Comparison of ENCODE assay signal across 16 mouse cellular contexts in genomic region chr17:5091934-5092333, GRCm38 (mm10).
DNase-seq lines count a peak whose midpoint lies in the region; ATAC-seq and TF ChIP-seq lines count a peak whose summit lies in the region.
"Had no signal": no experiment of that assay in that cellular context is flagged by ENCODE, and none has a peak within 500 bp of the region (broad histone marks: within the 10 kb centered on the region; RNA-seq: fewer than 3 reads in every experiment).

No protein-coding gene starts in this region.

- no peaks in the 10 kb centered on the region for H3K27me3 ChIP-seq in hindbrain, embryonic 12.5 days
- H3K27me3 ChIP-seq in hindbrain, embryonic 13.5 days = no peaks in the 10 kb centered on the region
- H3K27me3 ChIP-seq in thymus, adult 2 months (ENCODE audit: control insufficient read depth, insufficient read depth, low read length) = no peaks in the 10 kb centered on the region
- no peaks in the 10 kb centered on the region for H3K27me3 ChIP-seq in limb, embryonic 14.5 days (ENCODE audit: control insufficient read depth, insufficient read depth, low read length)
- no peaks in the 10 kb centered on the region for H3K27me3 ChIP-seq in stomach, postnatal 0 days (ENCODE audit: control insufficient read depth, insufficient read depth, low read length)
- H3K27me3 ChIP-seq: embryonic facial prominence, embryonic 13.5 days; lung, embryonic 15.5 days; midbrain, embryonic 12.5 days had no signal

- peaks cover 42% of the 10 kb centered on the region for H3K4me1 ChIP-seq in hindbrain, embryonic 12.5 days
- peaks cover 46% of the 10 kb centered on the region for H3K4me1 ChIP-seq in hindbrain, embryonic 13.5 days (replicated peaks)
- H3K4me1 ChIP-seq in thymus, adult 2 months (replicated peaks; ENCODE audit: control insufficient read depth, insufficient read depth, low read length) = peaks cover 56% of the 10 kb centered on the region
- peaks cover 25% of the 10 kb centered on the region for H3K4me1 ChIP-seq in limb, embryonic 14.5 days (ENCODE audit: control insufficient read depth, insufficient read depth, low read length)
- peaks cover 8% of the 10 kb centered on the region for H3K4me1 ChIP-seq in stomach, postnatal 0 days (replicated peaks; ENCODE audit: control insufficient read depth, insufficient read depth)

- no peak for ATAC-seq in hindbrain, embryonic 12.5 days (ENCODE audit: low FRiP score)
- no peak for ATAC-seq in hindbrain, embryonic 13.5 days (ENCODE audit: low FRiP score)
- peak; percentile 58; the same call in 1 of the 2 replicates for ATAC-seq in limb, embryonic 14.5 days (ENCODE audit: low FRiP score, low read depth)
- ATAC-seq in stomach, postnatal 0 days (ENCODE audit: low FRiP score, low TSS enrichment) = 0 out of 2 replicates have a peak, but pooled peaks have one; percentile 11
- ATAC-seq: forebrain, embryonic 14.5 days had no signal

- no peak overlapping the region for H3K4me3 ChIP-seq in hindbrain, embryonic 12.5 days
- no peak overlapping the region for H3K4me3 ChIP-seq in hindbrain, embryonic 13.5 days
- H3K4me3 ChIP-seq in thymus, adult 2 months (ENCODE audit: control insufficient read depth, insufficient read depth, low read length) = no peak overlapping the region
- H3K4me3 ChIP-seq in limb, embryonic 14.5 days (replicated peaks; ENCODE audit: low read length) = no peak overlapping the region
- H3K4me3 ChIP-seq in stomach, postnatal 0 days (ENCODE audit: low read depth, low read length) = no peak overlapping the region
- H3K4me3 ChIP-seq: embryonic facial prominence, embryonic 13.5 days; lung, embryonic 15.5 days; midbrain, embryonic 12.5 days had no signal

- no peak overlapping the region for H3K4me2 ChIP-seq in hindbrain, embryonic 12.5 days (replicated peaks)
- no peak overlapping the region for H3K4me2 ChIP-seq in hindbrain, embryonic 13.5 days
- H3K4me2 ChIP-seq in limb, embryonic 14.5 days (replicated peaks; ENCODE audit: low read depth, low read length, severe bottlenecking) = no peak overlapping the region
- H3K4me2 ChIP-seq in stomach, postnatal 0 days (replicated peaks; ENCODE audit: low read depth) = no peak overlapping the region
- H3K4me2 ChIP-seq: embryonic facial prominence, embryonic 13.5 days; lung, embryonic 15.5 days; midbrain, embryonic 12.5 days had no signal

- TF ChIP-seq EP300 in stomach, postnatal 0 days (optimal IDR thresholded peaks at IDR 0.05) = no peak

- 0 out of 2 replicates have a peak overlapping the region, but pooled peaks have one; percentile 23 for H3K27ac ChIP-seq in hindbrain, embryonic 12.5 days
- H3K27ac ChIP-seq in hindbrain, embryonic 13.5 days = no peak overlapping the region
- peak overlapping the region; percentile 73; the same call in 1 of the 2 replicates for H3K27ac ChIP-seq in thymus, adult 2 months (ENCODE audit: control insufficient read depth, insufficient read depth, low read length)
- no peak overlapping the region for H3K27ac ChIP-seq in limb, embryonic 14.5 days (replicated peaks; ENCODE audit: low read depth, low read length)
- H3K27ac ChIP-seq in stomach, postnatal 0 days (replicated peaks) = peak overlapping the region; percentile 45
- H3K27ac ChIP-seq: embryonic facial prominence, embryonic 13.5 days; lung, embryonic 15.5 days; midbrain, embryonic 12.5 days had no signal

- intact Hi-C loops in left cerebral cortex, postnatal 4 days (cut with DNase I) = no loop called here

- TF ChIP-seq CTCF in thymus, adult 2 months (IDR thresholded peaks at IDR 0.05; ENCODE audit: borderline replicate concordance, control insufficient read depth, extremely low read depth, insufficient read depth, low read length, poor library complexity) = no peak
- no peak for TF ChIP-seq CTCF in stomach, postnatal 0 days (IDR thresholded peaks at IDR 0.05; ENCODE audit: low read depth)

- no peaks in the 10 kb centered on the region for H3K9me3 ChIP-seq in hindbrain, embryonic 12.5 days (replicated peaks)
- no peaks in the 10 kb centered on the region for H3K9me3 ChIP-seq in hindbrain, embryonic 13.5 days
- no peaks in the 10 kb centered on the region for H3K9me3 ChIP-seq in limb, embryonic 14.5 days (ENCODE audit: control insufficient read depth, low read length)
- no peaks in the 10 kb centered on the region for H3K9me3 ChIP-seq in stomach, postnatal 0 days (ENCODE audit: control insufficient read depth, low read length)
- H3K9me3 ChIP-seq: embryonic facial prominence, embryonic 13.5 days; lung, embryonic 15.5 days; midbrain, embryonic 12.5 days had no signal

- TF ChIP-seq POLR2A in thymus, adult 2 months (IDR thresholded peaks at IDR 0.05; ENCODE audit: control insufficient read depth, extremely low read depth, insufficient read depth, low read length, poor library complexity) = no peak
- no peak for TF ChIP-seq POLR2A in limb, embryonic 14.5 days (IDR thresholded peaks at IDR 0.05; ENCODE audit: borderline replicate concordance, extremely low read depth, insufficient read depth, insufficient read length)

- 65% methylated on average over 10 of the region's 10 CpGs for WGBS in hindbrain, embryonic 12.5 days
- 68% methylated on average over 10 of the region's 10 CpGs for WGBS in hindbrain, embryonic 13.5 days
- 31% methylated on average over 10 of the region's 10 CpGs for WGBS in thymus, adult 2 months
- 70% methylated on average over 10 of the region's 10 CpGs for WGBS in limb, embryonic 14.5 days
- 41% methylated on average over 10 of the region's 10 CpGs for WGBS in stomach, postnatal 0 days

- no peaks in the 10 kb centered on the region; the same call in 1 of the 2 replicates for H3K36me3 ChIP-seq in hindbrain, embryonic 12.5 days
- H3K36me3 ChIP-seq in hindbrain, embryonic 13.5 days = no peaks in the 10 kb centered on the region
- H3K36me3 ChIP-seq in thymus, adult 2 months (ENCODE audit: control insufficient read depth, insufficient read depth, low read length) = no peaks in the 10 kb centered on the region
- H3K36me3 ChIP-seq in limb, embryonic 14.5 days (ENCODE audit: control insufficient read depth, insufficient read depth, low read length) = 0 out of 2 replicates have a peak, but pooled peaks cover 5% of the 10 kb centered on the region
- no peaks in the 10 kb centered on the region for H3K36me3 ChIP-seq in stomach, postnatal 0 days (ENCODE audit: control insufficient read depth, insufficient read depth, low read length)
- H3K36me3 ChIP-seq: lung, embryonic 15.5 days had no signal

- no peak for DNase-seq in thymus, adult 2 months
- no peak for DNase-seq in thymus, postnatal 14 days
- DNase-seq in limb, embryonic 14.5 days (ENCODE audit: low spot score) = no peak
- no peak for DNase-seq in stomach, postnatal 0 days (ENCODE audit: low spot score)
- DNase-seq in natural killer cell, adult 2 months (ENCODE audit: low spot score in 2 of 2) = no peak
- no peak for DNase-seq in left cerebral cortex, postnatal 4 days
- DNase-seq: cerebellum, adult 18-20 months; gastrocnemius, postnatal 10 days; heart, postnatal 36 days; kidney, postnatal 14 days had no signal

- no peak overlapping the region for H3K9ac ChIP-seq in hindbrain, embryonic 12.5 days
- H3K9ac ChIP-seq in hindbrain, embryonic 13.5 days = no peak overlapping the region
- H3K9ac ChIP-seq in limb, embryonic 14.5 days (ENCODE audit: low read depth, low read length, severe bottlenecking) = no peak overlapping the region
- no peak overlapping the region for H3K9ac ChIP-seq in stomach, postnatal 0 days (ENCODE audit: low read length)
- H3K9ac ChIP-seq: embryonic facial prominence, embryonic 13.5 days; lung, embryonic 15.5 days; midbrain, embryonic 12.5 days had no signal

Comparison
In these comparisons a context has a peak if more than half of its experiments do, and no peak if none do; other contexts are left out.
1. H3K27ac ChIP-seq: peak in hindbrain, embryonic 12.5 days (single experiment), thymus, adult 2 months (single experiment) and stomach, postnatal 0 days (single experiment); none in hindbrain, embryonic 13.5 days (single experiment) and limb, embryonic 14.5 days (single experiment).
2. ATAC-seq: peak in limb, embryonic 14.5 days (single experiment) and stomach, postnatal 0 days (single experiment); none in hindbrain, embryonic 12.5 days (single experiment) and hindbrain, embryonic 13.5 days (single experiment).